Mouse (Mus musculus): ENCODE measurements at regions not wholly inside any gene's neighbourhood (a gene's known extent, or its start where the extent isn't known, plus 50 kb on each side); places are given as distances from the start of the nearest gene placed in this dataset.

Small RNAs in the stretch of these regions (microRNA-seq; reads per million reads assigned to microRNA genes)
- gene Mir466f-4, result 0 reads per million in 2 experiments

Data from layer of hippocampus, adult 8-10 months (tissue).